Mouse (Mus musculus): Measurements from ENCODE around the gene Colgalt1.

- TF ChIP-seq CTCF (IDR thresholded peaks at IDR 0.05; ENCODE audit: low read depth) (no peak), EP300 (IDR thresholded peaks at IDR 0.05; ENCODE audit: low read depth) (no peak)
Measured at GRCm38 (mm10) chr8:71601939-71602665, 8.7 kb upstream of the Colgalt1 start.
